Mouse (Mus musculus): ENCODE results near the gene Telo2.
A peak's percentile ranks its signal among the peaks of the same experiment; 100 is the strongest.

GRCm38 (mm10) chr17:25109578-25109977 is 6.2 kb downstream of the Telo2 start:
- TF ChIP-seq CTCF (IDR thresholded peaks at IDR 0.05; ENCODE audit: extremely low read depth, insufficient read depth, low read length) = peak; percentile 34; the same call in 1 of the 2 replicates
- no peak for TF ChIP-seq POLR2A (IDR thresholded peaks at IDR 0.05; ENCODE audit: extremely low read depth, insufficient read depth, low read length)

All from cortical plate, adult 2 months (tissue).